Mouse (Mus musculus): ENCODE measurements at regions not wholly inside any gene's neighbourhood (a gene's known extent, or its start where the extent isn't known, plus 50 kb on each side); places are given as distances from the start of the nearest gene placed in this dataset.
"Not testable (repeated sequence)": the region's sequence is repeated elsewhere in the genome, so short reads cannot be mapped to it uniquely, and the experiment has no call there.

- Histone ChIP-seq H3K27ac (no peak overlapping the region), H3K79me2 (ENCODE audit: inconsistent target) (no peaks in the 10 kb centered on the region), H3K36me3 (ENCODE audit: inconsistent target) (no peaks in the 10 kb centered on the region), H3K4me3 (ENCODE audit: inconsistent target) (no peak overlapping the region)
- 95% methylated on average over 12 of the region's 12 CpGs for WGBS (ENCODE audit: missing documents)
Measured at GRCm38 (mm10) chr10:118927316-118927715, 57.3 kb upstream of the Dyrk2 start.

- no peaks in the 10 kb centered on the region for H3K79me2 ChIP-seq (ENCODE audit: inconsistent target)
- H3K36me3 ChIP-seq (ENCODE audit: inconsistent target) = no peaks in the 10 kb centered on the region
- H3K27ac ChIP-seq = no peak overlapping the region
- WGBS (ENCODE audit: missing documents) = 82% methylated on average over 15 of the region's 15 CpGs
- H3K4me3 ChIP-seq (ENCODE audit: inconsistent target) = no peak overlapping the region
Measured at GRCm38 (mm10) chr10:118923473-118924185, 53.6 kb upstream of the Dyrk2 start.

- not testable (repeated sequence) for H3K79me2 ChIP-seq (ENCODE audit: inconsistent target); H3K36me3 ChIP-seq (ENCODE audit: inconsistent target); H3K4me3 ChIP-seq (ENCODE audit: inconsistent target); H3K27ac ChIP-seq
Measured at GRCm38 (mm10) chr10:118922120-118922519, 52.1 kb upstream of the Dyrk2 start.
